Mouse (Mus musculus) heart, adult 2 months (tissue): ENCODE measurements around the gene Myo6. TPM values are rescaled to one million over a fixed set of nuclear protein-coding genes. Genes with fewer than 3 reads are reported as not detected.

Experiments used
- DNase-seq, 2 experiments: peaks; one replicate each; pipeline ENCODE4 v3.0.0; 2021
- H3K27ac ChIP-seq: fragments of 200-600 bp; 2 replicates; pipeline ENCODE4 v1.8.1; 2022
- H3K27me3 ChIP-seq: fragments of 200-500 bp; 2 replicates; pipeline ENCODE4 v1.6.1; 2012; ENCODE audit warnings: mild to moderate bottlenecking, low read length, inconsistent platforms, mixed read lengths; ENCODE audit not compliant: control insufficient read depth, insufficient read depth
- H3K36me3 ChIP-seq: fragments of 200-500 bp; 2 replicates; pipeline ENCODE4 v1.6.1; 2012; ENCODE audit warnings: low read length, inconsistent platforms; ENCODE audit not compliant: control insufficient read depth, insufficient read depth
- H3K4me1 ChIP-seq: fragments of 200-500 bp; 2 replicates; pipeline ENCODE4 v1.6.1; 2011; ENCODE audit warnings: low read length; ENCODE audit not compliant: control insufficient read depth, insufficient read depth
- H3K4me3 ChIP-seq: fragments of 200-600 bp; 2 replicates; pipeline ENCODE4 v1.8.1; 2022
- H3K79me2 ChIP-seq: fragments of 200-500 bp; replicated peaks from 2 replicates; pipeline ENCODE4 v1.6.1; 2012; ENCODE audit warnings: mild to moderate bottlenecking, inconsistent platforms, low read length, moderate library complexity, mixed read lengths; ENCODE audit not compliant: control insufficient read depth, insufficient read depth
- H3K9ac ChIP-seq: fragments of 200-500 bp; 2 replicates; pipeline ENCODE4 v1.6.1; 2012; ENCODE audit warnings: low read depth, mild to moderate bottlenecking, control low read depth, inconsistent platforms, low read length, mixed read lengths
- CTCF ChIP-seq: fragments of 200-600 bp; IDR thresholded peaks from 2 replicates; pipeline ENCODE4 v1.8.1; 2022; ENCODE audit warnings: antibody characterized with exemption, mild to moderate bottlenecking, moderate library complexity
- EP300 ChIP-seq: fragments of 200-500 bp; IDR thresholded peaks from 2 replicates; pipeline ENCODE4 v1.6.1; 2011; ENCODE audit warnings: low read depth, low read length, control low read depth; ENCODE audit not compliant: insufficient read depth
- POLR2A ChIP-seq: fragments of 200-500 bp; IDR thresholded peaks from 2 replicates; pipeline ENCODE4 v1.6.1; 2011; ENCODE audit warnings: mild to moderate bottlenecking, low read depth, low read length, control low read depth; ENCODE audit not compliant: insufficient read depth
- WGBS: fragments of 180-500 bp; shearing (Covaris S2); methylation state at CpG from one replicate; pipeline ENCODE4 v1.1.7; 2018; 5-methylcytosine and 5-hydroxymethylcytosine counted together
- intact Hi-C: fragments of 180-260 bp; cut with DNase I; formaldehyde crosslinking; loops from one replicate; pipeline ENCODE4 v1.15.1; 2025
- polyA plus RNA-seq: library from polyadenylated mRNA; depleted of rRNA; stranded (reverse); fragments of >200 nt; gene quantifications from 2 replicates; pipeline ENCODE4 v1.2.3, GENCODE M21; 2012
- total RNA-seq, 2 experiments: library from RNA; stranded (reverse); gene quantifications; 2 replicates each; pipeline ENCODE4 v1.2.3; 2021

The Myo6 gene
- total and polyA plus RNA-seq, 3 experiments: 6.4 to 11.4 (median 10.5) TPM

GRCm38 (mm10) chr9:80226579-80227325 is 61.9 kb downstream of the Myo6 start:
- Histone ChIP-seq H3K27me3 (no peaks in the 10 kb centered on the region), H3K36me3 (no peaks in the 10 kb centered on the region; the same call in 1 of the 2 replicates), H3K27ac (no peak overlapping the region), H3K9ac (no peak overlapping the region), H3K4me1 (0 out of 2 replicates have a peak, but pooled peaks cover 1% of the 10 kb centered on the region), H3K4me3 (no peak overlapping the region), H3K79me2 (no peaks in the 10 kb centered on the region)
- TF ChIP-seq POLR2A (no peak), CTCF (no peak), EP300 (no peak)
- 97% methylated on average over 5 of the region's 5 CpGs for WGBS
- DNase-seq: no peak
- intact Hi-C loops: no loop called here

- no peak overlapping the region for H3K9ac ChIP-seq
- H3K36me3 ChIP-seq: no peaks in the 10 kb centered on the region; the same call in 1 of the 2 replicates
- H3K27me3 ChIP-seq: no peaks in the 10 kb centered on the region
- TF ChIP-seq CTCF (no peak), EP300 (no peak), POLR2A (no peak)
- H3K27ac ChIP-seq: no peak overlapping the region
- H3K79me2 ChIP-seq: no peaks in the 10 kb centered on the region
- no peaks in the 10 kb centered on the region for H3K4me1 ChIP-seq
- no peak overlapping the region for H3K4me3 ChIP-seq
- DNase-seq: no peak
- 88% methylated on average over 4 of the region's 4 CpGs for WGBS
- intact Hi-C loops: no loop called here
Measured at GRCm38 (mm10) chr9:80233831-80234455, 69.1 kb downstream of the Myo6 start.

DNA sequence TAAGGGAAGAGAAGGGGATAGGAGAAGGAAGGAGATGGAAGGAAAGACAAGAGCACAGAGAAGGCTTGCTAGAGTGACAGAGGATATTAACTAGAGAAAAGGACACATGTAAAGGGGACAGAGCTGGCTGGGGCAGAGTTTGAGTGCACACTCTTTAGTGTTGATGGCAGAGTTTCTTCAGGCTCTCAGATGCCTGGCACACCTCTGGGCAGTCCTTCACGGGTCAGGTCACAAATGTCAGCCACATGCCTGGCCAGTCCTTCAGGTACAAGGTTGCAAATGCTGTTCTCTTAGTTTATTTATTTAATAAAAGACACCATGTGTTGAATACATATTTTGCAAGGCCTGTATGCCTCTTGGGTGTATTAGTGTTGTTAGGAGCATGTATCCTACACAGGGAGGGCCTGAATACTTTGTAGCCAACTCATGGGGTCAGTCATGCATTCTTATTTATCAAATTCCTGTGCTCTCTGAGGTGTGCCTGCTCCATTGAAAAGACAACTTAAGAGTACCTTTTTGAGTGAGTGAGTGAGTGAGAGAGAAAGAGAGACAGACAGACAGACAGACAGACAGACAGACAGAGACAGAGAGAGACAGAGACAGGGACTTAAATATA is 72.5 kb downstream of the Myo6 start:
- H3K79me2 ChIP-seq: no peaks in the 10 kb centered on the region
- TF ChIP-seq EP300 (no peak), POLR2A (no peak), CTCF (no peak)
- H3K36me3 ChIP-seq: no peaks in the 10 kb centered on the region
- no peaks in the 10 kb centered on the region for H3K4me1 ChIP-seq
- H3K9ac ChIP-seq: no peak overlapping the region
- H3K27me3 ChIP-seq: no peaks in the 10 kb centered on the region
- 78% methylated on average over 1 of the region's 1 CpGs for WGBS
- no peak overlapping the region for H3K27ac ChIP-seq
- H3K4me3 ChIP-seq: no peak overlapping the region
- DNase-seq: no peak
- intact Hi-C loops: loop anchor here (5.0 kb wide), 1 partner anchor 70 kb away; the partner anchor contains the start of gene Myo6

GRCm38 (mm10) chr9:80241719-80242118 is 76.9 kb downstream of the Myo6 start:
- DNase-seq: no peak
- H3K27ac ChIP-seq: no peak overlapping the region
- peaks cover 5% of the 10 kb centered on the region for H3K36me3 ChIP-seq
- H3K27me3 ChIP-seq: no peaks in the 10 kb centered on the region
- WGBS: 44% methylated on average over 6 of the region's 6 CpGs
- H3K4me1 ChIP-seq: no peaks in the 10 kb centered on the region
- no peaks in the 10 kb centered on the region for H3K79me2 ChIP-seq
- H3K4me3 ChIP-seq: no peak overlapping the region
- H3K9ac ChIP-seq: no peak overlapping the region
- no peak for TF ChIP-seq POLR2A
- no peak for TF ChIP-seq CTCF
- no peak for TF ChIP-seq EP300
- intact Hi-C loops: no loop called here

DNA sequence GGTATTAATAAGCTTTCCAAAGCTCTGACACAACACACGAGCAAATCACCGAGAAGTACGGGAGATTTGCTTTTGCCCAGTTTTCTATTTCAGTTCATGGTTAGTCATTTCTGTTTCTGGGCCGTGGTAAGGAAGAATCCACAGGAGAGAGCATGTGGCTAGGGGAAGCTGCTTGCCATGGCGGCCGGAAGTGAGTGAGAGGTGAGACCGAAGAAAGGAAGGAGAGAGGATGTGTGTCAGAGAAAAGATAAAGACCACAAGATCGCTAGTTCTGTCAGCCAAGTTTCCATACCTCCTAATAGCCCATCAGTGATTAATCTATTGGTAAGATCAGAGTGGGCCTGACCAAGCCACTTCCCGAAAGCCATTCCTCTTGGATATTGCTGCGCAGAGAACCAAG is 87.3 kb downstream of the Myo6 start:
- 62% methylated on average over 10 of the region's 10 CpGs for WGBS
- intact Hi-C loops: no loop called here

More for the DNA sequence above, 87.3 kb downstream of the Myo6 start:
- H3K4me3 ChIP-seq: no peak overlapping the region
- no peaks in the 10 kb centered on the region; the same call in 1 of the 2 replicates for H3K36me3 ChIP-seq
- no peaks in the 10 kb centered on the region for H3K4me1 ChIP-seq
- H3K27me3 ChIP-seq: no peaks in the 10 kb centered on the region
- TF ChIP-seq CTCF (no peak), EP300 (no peak), POLR2A (no peak)
- H3K9ac ChIP-seq: no peak overlapping the region
- no peaks in the 10 kb centered on the region for H3K79me2 ChIP-seq
- H3K27ac ChIP-seq: no peak overlapping the region
- DNase-seq: no peak
